Mouse (Mus musculus): ENCODE results near the gene Lgsn. TPM values are rescaled to one million over a fixed set of nuclear protein-coding genes. Genes with fewer than 3 reads are reported as not detected.

Lgsn gene
- polyA plus RNA-seq, 1 experiment: not detected

GRCm38 (mm10) chr1:31214831-31215230, 38.6 kb downstream of the Lgsn start:
- DNase-seq (ENCODE audit: low read depth): no peak

GRCm38 (mm10) chr1:31220599-31221250, 44.5 kb downstream of the Lgsn start:
- DNase-seq (ENCODE audit: low read depth): no peak

- no peak for DNase-seq (ENCODE audit: low read depth)
These were observed 46.4 kb downstream of the Lgsn start, which contains the start of the genes 4931428L18Rik and Pih1d3 for GRCm38 (mm10) chr1:31222564-31222963. Gene 4931428L18Rik (minus strand): TSS chr1:31222684. Gene Pih1d3 (plus strand): TSS chr1:31222838.

- no peak for DNase-seq (ENCODE audit: low read depth)
These were observed 57.3 kb downstream of the Lgsn start for GRCm38 (mm10) chr1:31233319-31234036.

Other genes starting within 250 kb of the Lgsn start
- gene AC153137.1, start 198.4 kb upstream of the Lgsn start, polyA plus RNA-seq (2012; rRNA removed): not detected in 2 replicates
- 0.93 and 1.3 TPM in 2 replicates for gene 4931428L18Rik, start 46.3 kb downstream of the Lgsn start, polyA plus RNA-seq (2012; rRNA removed)
- gene Pih1d3, start 46.4 kb downstream of the Lgsn start, polyA plus RNA-seq (2012; rRNA removed): not detected in 2 replicates

Data from gonadal fat pad, adult 2 months (tissue).